Mouse (Mus musculus): Measurements from ENCODE around the gene Arhgap18. TPM values are rescaled to one million over a fixed set of nuclear protein-coding genes. Genes with fewer than 3 reads are reported as not detected.

Gene Arhgap18
- 4.0 and 4.3 TPM in 2 replicates for polyA plus RNA-seq (2012; rRNA removed)

DNA sequence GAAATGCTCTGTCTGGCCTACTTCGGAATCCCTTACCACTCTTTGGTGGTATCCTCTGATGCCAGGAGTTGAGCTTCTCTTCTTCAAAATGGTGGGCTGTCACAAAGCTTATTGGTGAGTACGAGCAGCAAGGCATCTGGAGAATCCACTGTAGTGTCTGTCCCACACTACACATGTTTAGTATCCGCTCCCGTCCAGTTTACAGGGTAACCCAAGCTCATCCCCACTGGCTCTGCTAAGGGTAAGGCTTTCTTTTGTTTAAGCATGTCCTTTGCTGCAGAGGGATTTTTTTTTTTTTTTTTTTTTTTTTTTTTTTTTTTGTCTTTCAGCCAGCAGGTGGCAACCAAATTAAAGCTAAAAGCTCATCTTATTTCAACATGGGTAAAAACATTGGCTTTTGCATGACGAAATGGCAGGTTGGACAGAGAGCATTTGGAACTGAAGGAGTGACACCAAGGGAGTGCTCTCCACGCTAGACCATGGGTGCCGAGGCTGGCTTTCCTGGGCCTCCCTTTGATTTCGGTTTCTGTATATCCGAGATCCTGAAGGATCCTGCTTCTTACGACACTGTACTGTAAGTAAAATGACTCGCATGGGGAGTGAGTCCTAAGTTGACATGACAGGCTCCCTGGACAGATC, at the start of gene Arhgap18:
Arhgap18 (plus strand) TSS at position 493 of the 639 bp plus-strand sequence.

